Mouse (Mus musculus) lung, embryonic 16.5 days (tissue): ENCODE data around the gene Mblac2. TPM values are rescaled to one million over a fixed set of nuclear protein-coding genes. Genes with fewer than 3 reads are reported as not detected.

Experiments
- ATAC-seq: fragments of 200-750 bp; cut with Nextera tagmentation; 2 replicates; pipeline ENCODE4 v1.8.0; 2017; ENCODE audit warnings: low read depth, mild to moderate bottlenecking, moderate library complexity
- H3K27ac ChIP-seq: fragments of 300-500 bp; sonication (generic); 2 replicates; pipeline ENCODE4 v1.5.1; 2014; ENCODE audit warnings: mild to moderate bottlenecking, control low read depth, low read length
- H3K27me3 ChIP-seq: fragments of 300-500 bp; sonication (generic); 2 replicates; pipeline ENCODE4 v1.6.1; 2014; ENCODE audit warnings: low read depth, low read length, mixed read lengths; ENCODE audit not compliant: control insufficient read depth, insufficient read depth
- H3K36me3 ChIP-seq: fragments of 300-500 bp; sonication (generic); 2 replicates; pipeline ENCODE4 v1.6.1; 2014; ENCODE audit warnings: low read length; ENCODE audit not compliant: control insufficient read depth, insufficient read depth
- H3K4me1 ChIP-seq: fragments of 300-500 bp; sonication (generic); replicated peaks from 2 replicates; pipeline ENCODE4 v1.6.1; 2014; ENCODE audit warnings: low read length, mixed read lengths; ENCODE audit not compliant: control insufficient read depth, insufficient read depth
- H3K4me2 ChIP-seq: fragments of 300-500 bp; sonication (generic); 2 replicates; pipeline ENCODE4 v1.6.1; 2014; ENCODE audit warnings: low read depth, low read length, control low read depth
- H3K4me3 ChIP-seq: fragments of 300-500 bp; sonication (generic); 2 replicates; pipeline ENCODE4 v1.5.1; 2014; ENCODE audit warnings: mild to moderate bottlenecking, low read length, control low read depth
- H3K9ac ChIP-seq: fragments of 300-500 bp; sonication (generic); 2 replicates; pipeline ENCODE4 v1.6.1; 2014; ENCODE audit warnings: low read length, control low read depth
- H3K9me3 ChIP-seq: fragments of 300-500 bp; sonication (generic); 2 replicates; pipeline ENCODE4 v1.6.1; 2016; ENCODE audit warnings: low read length; ENCODE audit not compliant: control insufficient read depth
- WGBS: fragments of 180-500 bp; shearing (Covaris S2); extraction: QIAGEN DNeasy Blood & Tissue Kit; methylation state at CpG from one replicate; pipeline ENCODE4 v1.1.7; 2014; 5-methylcytosine and 5-hydroxymethylcytosine counted together
- polyA plus RNA-seq: library from polyadenylated mRNA; unstranded; fragments of >200 nt; fragmentation: Nextera tagmentation; extraction: Ambion mirVana; gene quantifications from 2 replicates; pipeline ENCODE4 v1.2.1, GENCODE M21; 2015

The Mblac2 gene
- polyA plus RNA-seq, 1 experiment from 2014 or later: 6.3 TPM

DNA sequence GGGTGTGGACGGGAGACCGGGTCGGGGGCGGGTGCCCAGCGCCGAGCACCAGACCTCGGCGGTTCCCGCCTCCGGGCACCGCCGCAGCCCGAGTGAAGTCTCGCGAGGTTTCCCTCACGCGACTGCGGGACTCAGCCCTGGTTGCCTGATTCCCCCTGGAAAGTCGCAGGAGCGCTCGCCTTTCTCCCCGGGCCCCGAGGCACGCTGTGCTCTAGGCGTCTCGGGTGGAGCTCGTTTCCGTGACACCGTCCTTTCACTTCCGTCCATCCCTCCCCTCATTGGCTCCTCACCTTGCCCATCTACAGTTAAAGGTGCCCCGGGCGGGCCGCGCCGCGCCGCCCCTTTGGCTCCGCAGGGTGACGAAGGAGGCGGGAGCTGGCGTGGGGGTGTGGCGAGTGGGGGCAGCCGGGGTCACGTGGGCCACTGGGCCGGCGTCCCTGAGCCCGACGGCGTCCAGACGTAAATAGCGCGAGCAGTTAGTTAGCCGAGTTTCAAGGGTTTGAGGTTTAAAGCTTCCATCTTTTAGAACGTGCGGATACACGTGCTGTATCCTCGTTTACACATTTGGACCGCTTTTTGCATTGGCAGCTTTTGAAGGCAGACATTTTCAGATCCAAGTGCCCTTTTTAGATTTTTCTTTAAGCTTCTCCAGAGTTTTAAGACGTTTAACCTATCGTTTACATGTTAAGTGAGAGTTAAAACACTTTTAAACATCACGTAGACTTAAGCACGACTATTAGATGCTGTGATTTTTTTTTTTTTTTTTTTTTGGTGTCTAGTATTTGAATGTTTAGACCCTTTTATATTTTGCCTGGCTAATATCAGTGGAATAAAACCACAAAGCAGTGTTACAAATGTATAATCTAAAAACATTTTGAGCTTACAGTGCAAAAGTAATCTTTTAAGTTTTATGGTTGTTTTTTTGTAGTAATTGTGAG, 72.5 kb downstream of the Mblac2 start:
- H3K9me3 ChIP-seq: no peaks in the 10 kb centered on the region
- peak overlapping the region; percentile 86 for H3K4me3 ChIP-seq
- peaks cover 11% of the 10 kb centered on the region for H3K36me3 ChIP-seq
- H3K27me3 ChIP-seq: no peaks in the 10 kb centered on the region
- H3K9ac ChIP-seq: peak overlapping the region; percentile 92
- peak; percentile 98 for ATAC-seq
- peaks cover 9% of the 10 kb centered on the region; the same call in 1 of the 2 replicates for H3K4me1 ChIP-seq
- under 1% methylated on average over 62 of the region's 62 CpGs for WGBS
- H3K27ac ChIP-seq: peak overlapping the region; percentile 99
- peak overlapping the region; percentile 62 for H3K4me2 ChIP-seq

DNA sequence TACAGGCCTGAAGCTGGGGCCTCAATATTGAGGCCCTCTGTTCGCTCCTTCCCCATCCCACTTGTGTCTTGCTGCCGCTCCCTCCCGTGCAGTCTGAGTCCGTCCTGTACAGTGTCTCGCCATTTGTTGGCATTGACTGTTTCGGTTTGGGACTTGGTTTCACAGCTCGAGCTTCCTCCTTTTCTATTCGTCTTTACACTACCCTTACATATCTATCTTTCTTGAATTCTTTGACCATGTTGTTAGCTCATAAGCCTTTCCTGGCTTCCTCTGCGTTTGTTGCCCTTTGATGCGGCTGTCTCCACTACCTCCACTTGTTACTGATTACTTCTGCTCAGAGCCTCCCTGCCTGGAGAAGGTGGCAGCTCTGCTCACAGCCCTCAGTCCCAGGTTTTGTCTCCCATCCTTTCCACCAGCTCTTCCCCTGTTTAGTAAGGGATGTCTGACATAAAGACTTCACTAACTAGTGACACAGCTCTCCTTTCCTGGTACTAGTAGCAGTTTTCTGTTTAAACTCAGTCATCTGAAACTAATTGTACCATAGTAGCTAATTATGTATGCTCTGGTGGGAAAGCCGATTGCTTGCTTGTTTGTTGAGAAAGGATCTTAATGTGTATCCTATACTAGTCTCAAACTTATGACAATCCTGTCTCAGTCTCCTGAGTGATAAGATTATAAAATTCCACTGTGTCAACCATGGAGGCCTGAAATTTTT, 74.8 kb downstream of the Mblac2 start:
- WGBS: 84% methylated on average over 11 of the region's 11 CpGs
- Histone ChIP-seq H3K36me3 (peaks cover 16% of the 10 kb centered on the region), H3K27me3 (no peaks in the 10 kb centered on the region), H3K4me2 (no peak overlapping the region), H3K4me1 (peaks cover 9% of the 10 kb centered on the region; the same call in 1 of the 2 replicates), H3K4me3 (no peak overlapping the region), H3K9me3 (no peaks in the 10 kb centered on the region), H3K9ac (no peak overlapping the region), H3K27ac (no peak overlapping the region)
- no peak for ATAC-seq

DNA sequence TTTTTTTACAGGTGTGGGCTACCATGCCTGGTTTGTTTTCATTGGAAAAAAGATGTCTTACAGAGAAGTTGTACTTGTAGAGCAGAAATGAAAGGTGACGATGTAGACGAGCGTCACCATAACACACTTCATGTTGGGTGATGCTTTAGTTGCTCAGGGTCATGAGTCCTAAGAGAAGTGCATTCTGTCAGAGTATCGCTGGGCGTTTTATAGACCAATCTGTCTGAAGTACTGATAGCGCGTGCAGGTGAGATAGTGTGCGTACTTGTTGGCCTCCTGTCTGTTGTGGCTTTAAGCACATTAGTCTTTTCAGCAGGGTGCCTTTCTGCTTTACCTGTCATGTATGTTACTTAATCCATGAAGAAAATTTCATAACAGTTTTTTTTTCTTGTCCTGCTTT, 79.0 kb downstream of the Mblac2 start:
- peaks cover 19% of the 10 kb centered on the region for H3K36me3 ChIP-seq
- no peaks in the 10 kb centered on the region for H3K27me3 ChIP-seq
- no peaks in the 10 kb centered on the region for H3K4me1 ChIP-seq
- no peak overlapping the region for H3K27ac ChIP-seq
- no peaks in the 10 kb centered on the region for H3K9me3 ChIP-seq
- H3K9ac ChIP-seq: no peak overlapping the region
- WGBS: 92% methylated on average over 8 of the region's 8 CpGs
- H3K4me2 ChIP-seq: no peak overlapping the region
- H3K4me3 ChIP-seq: no peak overlapping the region
- ATAC-seq: no peak

DNA sequence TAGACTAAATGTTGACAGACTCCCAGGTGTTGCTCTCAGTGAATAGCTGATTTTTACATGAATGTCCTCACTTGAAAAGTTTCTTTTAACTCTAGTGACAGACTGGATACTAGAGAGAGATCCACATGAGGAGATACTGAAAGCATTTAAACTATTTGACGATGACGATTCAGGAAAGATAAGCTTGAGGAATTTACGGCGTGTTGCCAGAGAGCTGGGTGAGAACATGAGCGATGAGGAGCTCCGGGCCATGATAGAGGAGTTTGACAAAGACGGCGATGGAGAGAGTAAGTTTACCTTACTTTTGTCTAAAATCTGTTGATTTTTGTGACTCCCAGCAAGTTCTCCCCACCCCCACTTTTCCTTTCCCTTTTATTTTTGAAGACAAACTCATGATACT, 80.7 kb downstream of the Mblac2 start:
- Histone ChIP-seq H3K27ac (no peak overlapping the region), H3K27me3 (no peaks in the 10 kb centered on the region), H3K9ac (no peak overlapping the region), H3K4me2 (no peak overlapping the region), H3K36me3 (peaks cover 19% of the 10 kb centered on the region), H3K4me3 (no peak overlapping the region), H3K4me1 (no peaks in the 10 kb centered on the region), H3K9me3 (no peaks in the 10 kb centered on the region)
- no peak for ATAC-seq
- WGBS: 27% methylated on average over 8 of the region's 8 CpGs

DNA sequence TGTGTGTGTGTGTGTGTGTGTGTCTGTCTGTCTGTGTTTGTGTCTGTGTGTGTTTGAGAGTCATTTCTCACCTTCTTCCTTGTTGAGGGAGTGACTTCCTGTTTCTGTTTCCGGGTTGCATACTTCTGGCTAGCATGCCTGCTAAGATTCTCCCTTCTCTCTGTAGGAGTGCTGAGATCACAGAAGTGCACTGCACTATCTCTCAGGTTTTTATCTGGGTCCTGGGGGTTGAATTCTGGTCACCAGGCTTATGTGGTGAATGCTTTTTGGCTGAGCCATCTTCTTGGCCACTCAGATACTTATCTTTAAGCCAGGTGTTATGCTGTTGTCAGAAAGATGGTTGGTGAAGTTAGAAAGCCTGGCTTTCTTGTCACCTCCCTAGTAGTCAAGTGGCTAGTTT, 82.7 kb downstream of the Mblac2 start:
- 41% methylated on average over 1 of the region's 1 CpGs for WGBS

DNA sequence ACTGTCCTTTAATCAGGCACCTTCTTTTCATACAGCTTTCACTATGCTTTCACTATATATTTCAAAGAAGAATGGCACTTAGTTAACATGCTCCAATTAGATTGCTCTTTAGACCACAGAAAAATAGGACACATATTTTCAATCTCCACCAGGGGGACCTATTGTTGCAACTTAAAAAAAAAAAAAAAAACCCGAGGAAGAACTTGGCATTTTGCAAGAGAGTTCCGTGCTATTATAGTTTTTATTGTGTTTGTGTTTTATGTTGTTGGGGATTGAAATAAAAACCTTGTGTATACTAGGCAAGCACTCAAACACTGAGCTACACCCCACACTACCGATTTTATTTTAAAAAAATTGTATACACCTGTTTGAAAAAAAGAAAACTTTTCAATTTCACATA, 90.0 kb downstream of the Mblac2 start:
- Histone ChIP-seq H3K4me1 (no peaks in the 10 kb centered on the region), H3K9me3 (no peaks in the 10 kb centered on the region), H3K27ac (no peak overlapping the region), H3K27me3 (no peaks in the 10 kb centered on the region), H3K4me2 (no peak overlapping the region), H3K9ac (no peak overlapping the region), H3K36me3 (no peaks in the 10 kb centered on the region), H3K4me3 (no peak overlapping the region)
- 34% methylated on average over 3 of the region's 3 CpGs for WGBS
- ATAC-seq: no peak

More for the DNA sequence above, 82.7 kb downstream of the Mblac2 start:
- Histone ChIP-seq H3K9me3 (no peaks in the 10 kb centered on the region), H3K4me3 (no peak overlapping the region), H3K36me3 (peaks cover 8% of the 10 kb centered on the region; the same call in 1 of the 2 replicates), H3K4me2 (no peak overlapping the region), H3K27ac (no peak overlapping the region), H3K9ac (no peak overlapping the region), H3K27me3 (no peaks in the 10 kb centered on the region), H3K4me1 (no peaks in the 10 kb centered on the region)
- no peak for ATAC-seq

Other genes starting within 250 kb of the Mblac2 start
- 1.3 and 1.9 TPM in 2 replicates for gene Adgrv1, start 78.2 kb upstream of the Mblac2 start, polyA plus RNA-seq
- gene Lysmd3, start 53.7 kb upstream of the Mblac2 start, polyA plus RNA-seq: 22.1 and 27.6 TPM in 2 replicates
- gene Polr3g, start 328 bp upstream of the Mblac2 start, polyA plus RNA-seq: 7.1 and 7.2 TPM in 2 replicates
- gene Cetn3, start 71.7 kb downstream of the Mblac2 start, polyA plus RNA-seq: 219 and 231 TPM in 2 replicates